Mouse (Mus musculus): ENCODE results near the gene Pate4. TPM values are rescaled to one million over a fixed set of nuclear protein-coding genes. Genes with fewer than 3 reads are reported as not detected.

Gene Pate4
- polyA plus RNA-seq, 1 experiment from 2014 or later = not detected

Other genes with a start within 250 kb of the Pate4 start
- 0.30 and 0.42 TPM in 2 replicates for gene Cdon, start 190.8 kb downstream of the Pate4 start, polyA plus RNA-seq (2015; fragmentation: Nextera tagmentation; extraction: Ambion mirVana)
- not detected in 2 replicates for gene Gm1113, start 93.7 kb downstream of the Pate4 start, polyA plus RNA-seq (2015; fragmentation: Nextera tagmentation; extraction: Ambion mirVana)
- gene Ddx25, start 53.4 kb downstream of the Pate4 start, polyA plus RNA-seq (2015; fragmentation: Nextera tagmentation; extraction: Ambion mirVana) = 0.14 and 0.18 TPM in 2 replicates
- gene Pus3, start 53.3 kb downstream of the Pate4 start, polyA plus RNA-seq (2015; fragmentation: Nextera tagmentation; extraction: Ambion mirVana) = 5.2 and 5.8 TPM in 2 replicates
- gene Pate2, start 41.7 kb downstream of the Pate4 start, polyA plus RNA-seq (2015; fragmentation: Nextera tagmentation; extraction: Ambion mirVana) = 0.05 and 0.09 TPM in 2 replicates
- gene Hyls1, start 41.5 kb downstream of the Pate4 start, polyA plus RNA-seq (2015; fragmentation: Nextera tagmentation; extraction: Ambion mirVana) = 9.0 and 9.4 TPM in 2 replicates
- gene Pate3, start 36.3 kb upstream of the Pate4 start, polyA plus RNA-seq (2015; fragmentation: Nextera tagmentation; extraction: Ambion mirVana) = not detected in 2 replicates
- not detected in 2 replicates for gene Pate1, start 75.4 kb upstream of the Pate4 start, polyA plus RNA-seq (2015; fragmentation: Nextera tagmentation; extraction: Ambion mirVana)
- not detected in 2 replicates for gene Gm17677, start 129.1 kb upstream of the Pate4 start, polyA plus RNA-seq (2015; fragmentation: Nextera tagmentation; extraction: Ambion mirVana)
- gene Gm17727, start 166.2 kb upstream of the Pate4 start, polyA plus RNA-seq (2015; fragmentation: Nextera tagmentation; extraction: Ambion mirVana) = not detected in 2 replicates
- gene Gm27235, start 178.2 kb upstream of the Pate4 start, polyA plus RNA-seq (2015; fragmentation: Nextera tagmentation; extraction: Ambion mirVana) = not detected in 2 replicates
- not detected in 2 replicates for gene D730048I06Rik, start 178.2 kb upstream of the Pate4 start, polyA plus RNA-seq (2015; fragmentation: Nextera tagmentation; extraction: Ambion mirVana)
- not detected in 2 replicates for gene 9230110F15Rik, start 232.2 kb upstream of the Pate4 start, polyA plus RNA-seq (2015; fragmentation: Nextera tagmentation; extraction: Ambion mirVana)